Comparison of ENCODE assay signal across 8 mouse cellular contexts in genomic region chr14:40894576-40895247, GRCm38 (mm10). TPM values are rescaled to one million over a fixed set of nuclear protein-coding genes. Genes with fewer than 3 reads are reported as not detected.
DNase-seq lines count a peak whose midpoint lies in the region; ATAC-seq and TF ChIP-seq lines count a peak whose summit lies in the region.

No protein-coding gene starts in this region.

- 17% methylated on average over 23 of the region's 23 CpGs for WGBS in hindbrain, embryonic 12.5 days

- H3K4me1 ChIP-seq in hindbrain, embryonic 12.5 days: peaks cover 8% of the 10 kb centered on the region

- no peak for DNase-seq in Patski (ENCODE audit: low read depth, low spot score)
- peak; percentile 89 to 91 for DNase-seq in cerebellum, postnatal 10 days
- peak; percentile 71 to 81 for DNase-seq in frontal cortex, postnatal 14 days (ENCODE audit: low spot score in 2 of 2)
- DNase-seq in layer of hippocampus, postnatal 14 days (ENCODE audit: low spot score in 2 of 2): peak; percentile 76 to 82
- DNase-seq in lung, postnatal 10 days: peak; percentile 85
- DNase-seq in retina, adult 2 months (ENCODE audit: low read depth, low spot score): peak; percentile 28
- peak; percentile 66 for DNase-seq in thymus, postnatal 25 days

- peak; percentile 89 for ATAC-seq in Patski
- ATAC-seq in hindbrain, embryonic 12.5 days (ENCODE audit: low FRiP score): peak; percentile 83

- CTCF ChIA-PET in Patski (lab: Charles Lee): interaction anchor here (1.1 to 1.6 kb wide), 3 partner anchors 9 to 1363 kb away, joined by 3 to 4 read pairs (median 3); no protein-coding TSS in a partner anchor

- H3K4me3 ChIP-seq in hindbrain, embryonic 12.5 days: 0 out of 2 replicates have a peak overlapping the region, but pooled peaks have one; percentile 6

- no peaks in the 10 kb centered on the region for H3K36me3 ChIP-seq in hindbrain, embryonic 12.5 days

- no peak overlapping the region for H3K27ac ChIP-seq in hindbrain, embryonic 12.5 days

- POLR2A ChIA-PET in Patski (lab: Charles Lee): no interaction called here

- H3K27me3 ChIP-seq in Patski: no peaks in the 10 kb centered on the region
- no peaks in the 10 kb centered on the region for H3K27me3 ChIP-seq in hindbrain, embryonic 12.5 days

- peak; percentile 98 for TF ChIP-seq CTCF in Patski (IDR thresholded peaks at IDR 0.05)

- in situ Hi-C loops in Patski (cut with MboI; ENCODE audit: low pct_unique_long_range_greater_than_20kb): loop anchor here (10.0 to 25.0 kb wide), 2 partner anchors 857 to 1360 kb away; no protein-coding TSS in a partner anchor

- peak overlapping the region; percentile 54 for H3K4me2 ChIP-seq in hindbrain, embryonic 12.5 days (replicated peaks)

- H3K9ac ChIP-seq in hindbrain, embryonic 12.5 days: no peak overlapping the region

- no peaks in the 10 kb centered on the region for H3K9me3 ChIP-seq in hindbrain, embryonic 12.5 days (replicated peaks)

RNA-seq across cellular contexts. Expression of gene Sh2d4b, which starts 1.6 kb away (rescaled TPM):
- polyA plus RNA-seq in Patski (2021): 0.17 TPM
- 0.83 and 1.4 TPM in 2 replicates for polyA plus RNA-seq in hindbrain, embryonic 12.5 days (2016; fragmentation: Nextera tagmentation; extraction: Ambion mirVana)
- total RNA-seq in layer of hippocampus, postnatal 14 days (2021): 1 to 10 TPM; 1.5 to 3.4 TPM
